Mouse (Mus musculus): Measurements from ENCODE around the gene Ttc30b. TPM values are rescaled to one million over a fixed set of nuclear protein-coding genes. Genes with fewer than 3 reads are reported as not detected.
"Not testable (repeated sequence)": the region's sequence is repeated elsewhere in the genome, so short reads cannot be mapped to it uniquely, and the experiment has no call there.

Ttc30b gene
- total RNA-seq, 2 experiments from 2014 or later = 13.6 to 14.9 TPM

GRCm38 (mm10) chr2:75955709-75956108 lies 17.3 kb upstream of the Ttc30b start:
- intact Hi-C loops (cut with DNase I) = no loop called here
- no peak for DNase-seq

GRCm38 (mm10) chr2:75953320-75953719 lies 14.9 kb upstream of the Ttc30b start:
- intact Hi-C loops (cut with DNase I) = no loop called here

DNA sequence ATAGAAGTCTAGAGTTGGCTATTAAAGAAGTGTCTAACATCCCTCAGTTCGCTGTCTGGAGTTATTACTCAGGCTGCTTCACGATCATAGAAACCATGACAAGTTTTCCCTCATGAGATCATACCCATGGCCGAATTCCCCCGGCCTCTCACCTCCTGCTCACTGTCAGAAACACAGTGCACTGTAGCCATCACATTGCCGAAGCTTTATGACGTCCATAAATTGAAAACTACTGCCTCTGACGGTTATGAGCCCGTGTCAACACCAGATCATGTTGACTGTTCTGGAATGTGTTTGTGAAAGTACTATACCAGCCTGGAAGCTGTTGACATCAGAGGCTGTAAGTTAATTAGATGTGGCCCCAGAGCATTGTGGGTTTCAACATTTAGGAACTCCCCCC lies 12.3 kb upstream of the Ttc30b start:
- intact Hi-C loops (cut with DNase I) = no loop called here
- DNase-seq = no peak

More at GRCm38 (mm10) chr2:75953320-75953719, 14.9 kb upstream of the Ttc30b start:
- no peak for DNase-seq

- intact Hi-C loops (cut with DNase I) = not testable (repeated sequence)
These were observed 767 bp downstream of the Ttc30b start for GRCm38 (mm10) chr2:75937520-75938116.

DNA sequence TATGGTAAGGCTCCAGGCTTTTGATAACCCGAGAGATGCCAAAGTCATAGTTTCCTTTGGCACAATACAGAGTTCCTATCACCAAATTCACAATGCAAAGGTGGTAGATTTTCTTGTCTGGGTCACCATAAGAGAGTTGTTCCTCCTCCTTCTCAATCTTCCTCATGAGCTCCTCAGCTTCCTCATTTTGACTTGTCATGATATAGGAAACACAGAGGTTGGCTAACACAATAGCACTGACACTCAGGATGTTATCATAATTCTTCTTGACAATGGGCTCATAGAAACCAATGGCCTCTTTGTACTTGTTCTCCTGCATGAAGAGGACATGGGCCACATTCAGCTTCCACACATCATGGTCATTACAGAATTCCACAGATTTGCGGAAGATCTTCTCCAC lies 1.7 kb downstream of the Ttc30b start:
- DNase-seq; intact Hi-C loops (cut with DNase I): not testable (repeated sequence)

More at GRCm38 (mm10) chr2:75937520-75938116, 767 bp downstream of the Ttc30b start:
- DNase-seq = peak; percentile 50 to 54

- intact Hi-C loops (cut with DNase I) = no loop called here
- no peak for DNase-seq
These were observed 4.8 kb downstream of the Ttc30b start for GRCm38 (mm10) chr2:75933541-75933940.

- intact Hi-C loops (cut with DNase I) = no loop called here
- DNase-seq = no peak
These were observed 7.4 kb downstream of the Ttc30b start for GRCm38 (mm10) chr2:75930941-75931340.

- intact Hi-C loops (cut with DNase I) = no loop called here
- peak; percentile 15 to 27 for DNase-seq
These were observed 8.5 kb downstream of the Ttc30b start for GRCm38 (mm10) chr2:75929786-75930444.

GRCm38 (mm10) chr2:75929141-75929540 lies 9.2 kb downstream of the Ttc30b start:
- intact Hi-C loops (cut with DNase I) = no loop called here
- DNase-seq = no peak

GRCm38 (mm10) chr2:75928011-75928410 lies 10.4 kb downstream of the Ttc30b start:
- no peak for DNase-seq
- intact Hi-C loops (cut with DNase I) = no loop called here

DNA sequence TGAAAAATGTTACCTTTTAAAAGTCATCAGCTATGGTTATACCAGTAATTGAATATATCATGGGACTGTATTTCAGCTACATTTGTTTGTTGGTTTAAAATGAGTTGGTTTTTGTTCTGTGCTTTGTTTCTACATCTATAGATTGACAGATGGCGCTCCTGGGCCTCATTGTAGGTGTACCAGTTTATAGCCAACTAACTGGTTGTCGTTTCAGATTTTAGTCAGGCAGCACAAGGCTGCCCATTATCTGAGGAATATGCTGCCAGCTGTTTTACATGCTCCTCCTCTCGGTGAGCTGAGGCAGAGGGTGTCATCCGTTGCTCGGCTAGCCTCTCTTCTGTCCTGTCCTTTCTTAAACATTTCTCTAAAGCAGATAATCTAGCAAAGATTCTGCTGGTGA lies 12.3 kb downstream of the Ttc30b start:
- intact Hi-C loops (cut with DNase I) = no loop called here
- no peak for DNase-seq

DNA sequence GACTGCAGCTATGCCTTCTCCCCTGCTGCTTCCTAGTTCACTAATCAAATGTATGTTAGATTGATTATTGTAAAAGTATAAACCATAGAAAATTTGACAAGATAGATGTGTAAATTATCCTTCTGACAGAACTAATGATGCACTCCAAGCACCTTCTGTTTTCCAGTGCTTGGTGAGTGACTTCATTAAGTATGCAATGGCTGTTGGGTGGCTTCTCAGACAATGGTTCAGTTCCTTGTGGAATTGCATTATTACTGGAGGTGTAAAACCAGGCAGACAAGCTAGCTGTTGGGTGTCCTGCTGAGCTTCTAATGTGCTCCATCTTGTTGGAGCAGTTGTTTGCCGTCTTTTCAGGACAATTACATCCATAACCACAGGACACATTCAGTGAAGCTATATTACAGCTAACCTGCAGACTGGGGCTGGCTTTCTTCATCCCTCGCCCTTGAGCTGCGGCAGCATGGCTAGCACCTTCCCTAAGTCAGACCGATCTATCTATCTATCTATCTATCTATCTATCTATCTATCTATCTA lies 14.5 kb downstream of the Ttc30b start:
- DNase-seq = no peak
- intact Hi-C loops (cut with DNase I) = no loop called here

GRCm38 (mm10) chr2:75915040-75915439 lies 23.3 kb downstream of the Ttc30b start:
- intact Hi-C loops (cut with DNase I) = no loop called here
- no peak for DNase-seq

DNA sequence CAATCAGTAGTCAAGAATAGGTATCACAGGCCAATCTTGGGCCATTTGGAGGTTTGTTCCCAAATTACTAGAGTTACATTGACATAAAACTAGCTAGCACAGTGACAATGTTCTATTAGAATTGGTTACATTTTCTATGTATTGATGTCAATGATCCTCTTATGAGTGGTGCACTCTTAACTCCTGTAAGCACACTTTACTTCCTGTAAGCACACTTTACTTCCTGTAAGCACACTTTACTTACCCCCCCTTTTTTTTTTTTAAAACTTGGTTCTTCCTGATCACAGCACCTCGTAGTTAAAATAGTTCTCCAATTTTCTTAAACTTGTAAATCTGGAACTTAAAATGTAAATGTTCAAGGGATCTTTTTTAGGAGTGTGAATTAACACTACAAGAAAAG lies 31.2 kb downstream of the Ttc30b start:
- intact Hi-C loops (cut with DNase I) = no loop called here
- no peak for DNase-seq

GRCm38 (mm10) chr2:75901869-75902268 lies 36.5 kb downstream of the Ttc30b start:
- intact Hi-C loops (cut with DNase I) = no loop called here
- no peak for DNase-seq

GRCm38 (mm10) chr2:75900281-75900680 lies 38.1 kb downstream of the Ttc30b start:
- intact Hi-C loops (cut with DNase I) = no loop called here
- no peak for DNase-seq

DNA sequence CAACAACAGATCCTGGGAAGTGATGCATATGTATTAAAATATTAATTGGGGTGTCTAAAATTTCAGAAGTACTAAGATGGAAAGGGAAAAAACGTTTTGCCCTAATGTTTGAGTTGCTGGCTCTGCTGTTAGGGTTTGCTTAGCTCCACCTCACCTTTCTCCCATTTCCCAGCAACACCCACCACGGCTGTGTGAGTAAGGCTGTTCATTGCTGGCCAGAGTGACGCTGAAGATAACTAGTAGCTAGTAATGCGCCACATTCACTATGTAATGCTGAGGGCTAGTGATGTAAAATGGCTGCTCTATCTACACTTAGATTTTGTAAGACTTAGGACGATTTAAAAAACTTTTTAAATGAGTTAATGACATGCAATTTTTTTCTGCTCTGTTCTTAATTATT lies 42.7 kb downstream of the Ttc30b start:
- intact Hi-C loops (cut with DNase I) = no loop called here
- no peak for DNase-seq

DNA sequence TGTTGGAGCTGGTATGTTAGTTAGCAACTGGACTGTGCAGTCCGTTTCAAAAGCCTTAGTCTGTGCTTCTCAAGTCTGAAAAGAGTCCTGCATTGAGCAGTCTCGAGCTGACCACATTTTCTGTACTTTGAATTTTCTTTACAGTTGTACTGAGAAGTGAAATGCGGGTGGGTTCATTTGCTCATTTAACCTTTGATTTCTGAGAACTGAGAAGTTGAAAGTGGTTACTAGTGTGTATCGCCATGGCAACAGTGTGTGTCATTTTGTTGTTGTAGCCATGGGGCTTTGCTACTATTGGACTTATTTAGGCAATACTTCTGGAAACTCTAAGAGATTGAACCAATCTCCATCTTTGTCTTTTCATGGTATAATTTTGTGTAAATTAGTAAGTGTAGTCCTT lies 46.4 kb downstream of the Ttc30b start:
- intact Hi-C loops (cut with DNase I) = no loop called here
- DNase-seq = no peak

All from heart, postnatal 10 days (tissue).